Mouse (Mus musculus) A20 (cell line): Measurements from ENCODE around the gene Ssxb5.
"Not testable (repeated sequence)": the region's sequence is repeated elsewhere in the genome, so short reads cannot be mapped to it uniquely, and the experiment has no call there.

Experiments used
- DNase-seq: peaks from one replicate; pipeline ENCODE4 v3.0.0-alpha.2; 2011; ENCODE audit warnings: low read depth, low spot score

Ssxb5 gene

DNA sequence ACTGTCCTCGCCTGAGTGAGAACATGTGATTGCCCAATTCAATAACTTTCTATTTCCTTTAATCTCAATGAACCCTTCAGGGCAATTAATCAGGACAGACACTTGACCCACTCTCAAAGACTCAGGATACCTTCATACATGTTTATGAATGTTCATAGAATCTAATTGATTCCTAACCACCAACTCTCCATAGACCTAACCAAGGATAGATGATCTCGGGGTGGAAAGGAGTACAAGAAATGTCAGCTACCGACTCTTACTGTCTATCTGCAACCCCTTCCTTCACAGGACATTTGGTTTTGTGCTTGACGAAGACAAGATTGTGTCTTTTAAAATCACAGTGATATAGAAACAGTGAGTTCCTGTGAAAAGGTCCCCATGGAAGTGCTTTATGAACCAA, at the start of gene Ssxb5:
Gene Ssxb5, plus strand, starts transcription at position 301 of the 400 bp plus-strand sequence.
- not testable (repeated sequence) for DNase-seq

DNA sequence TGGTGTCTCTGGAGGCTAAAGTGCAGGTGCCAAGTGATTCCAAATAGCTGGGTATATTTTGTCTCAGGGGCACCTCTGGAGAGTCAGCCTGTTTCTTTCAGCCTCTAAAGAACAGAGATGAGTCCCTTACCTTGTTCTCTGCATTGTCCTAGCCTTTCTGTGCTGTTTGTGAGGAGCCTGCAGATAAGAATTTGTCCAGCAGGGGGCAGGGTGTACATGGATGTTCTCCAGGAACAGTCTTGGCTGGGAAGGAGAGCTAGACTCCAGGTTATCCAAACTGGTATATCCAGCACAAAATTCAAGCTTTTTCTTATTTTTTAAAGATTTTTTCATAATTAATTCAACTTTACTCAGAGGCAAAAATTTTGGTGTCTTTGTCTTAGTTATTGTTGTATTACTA, 28.6 kb downstream of the Ssxb5 start:
- peak; percentile 19 for DNase-seq

DNA sequence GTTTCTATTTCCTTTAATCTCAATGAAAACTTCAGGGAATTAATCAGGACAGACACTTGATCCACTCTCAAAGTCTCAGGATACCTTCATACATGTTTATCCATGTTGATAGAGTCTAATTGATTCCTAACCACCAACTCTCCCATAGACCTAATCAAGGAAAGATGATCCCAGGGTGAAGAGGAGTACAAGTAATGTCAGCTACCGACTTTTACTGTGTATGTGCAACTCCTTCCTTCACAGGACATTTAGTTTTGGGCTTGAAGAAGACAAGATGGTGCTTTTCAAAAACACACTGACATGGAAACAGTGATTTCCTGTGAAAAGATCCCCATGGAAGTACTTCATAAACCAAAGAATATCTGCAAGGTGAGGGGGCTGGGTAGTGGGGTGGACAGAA, 40.2 kb downstream of the Ssxb5 start, which contains the start of gene Gm6592:
Gene Gm6592, plus strand, starts transcription at position 301 of the 400 bp plus-strand sequence.
- DNase-seq: no peak

DNA sequence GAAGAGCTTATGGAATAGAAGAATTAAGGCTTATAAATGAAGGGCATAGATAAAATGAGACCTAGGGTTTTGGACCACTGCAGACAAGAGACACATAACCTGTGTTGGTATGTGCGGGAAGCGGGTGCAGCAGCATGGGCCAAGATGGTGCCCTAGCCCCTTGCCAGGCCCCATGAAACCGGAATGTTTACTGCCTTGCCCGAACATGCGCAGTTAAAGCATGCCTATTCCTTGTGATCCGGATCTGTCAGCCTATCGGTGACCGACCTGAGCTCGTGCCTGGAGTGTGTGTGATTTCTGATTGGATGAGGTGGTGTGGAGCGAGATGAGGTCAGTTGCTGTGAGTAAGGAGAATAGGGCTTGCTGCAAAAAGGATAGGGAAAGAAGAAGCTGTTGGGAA, 49.0 kb downstream of the Ssxb5 start:
- DNase-seq: no peak
